Mouse (Mus musculus): ENCODE data around the gene Akr1b3. TPM values are rescaled to one million over a fixed set of nuclear protein-coding genes. Genes with fewer than 3 reads are reported as not detected.

Gene Akr1b3
- polyA plus RNA-seq, 1 experiment from 2014 or later = 188 TPM

DNA sequence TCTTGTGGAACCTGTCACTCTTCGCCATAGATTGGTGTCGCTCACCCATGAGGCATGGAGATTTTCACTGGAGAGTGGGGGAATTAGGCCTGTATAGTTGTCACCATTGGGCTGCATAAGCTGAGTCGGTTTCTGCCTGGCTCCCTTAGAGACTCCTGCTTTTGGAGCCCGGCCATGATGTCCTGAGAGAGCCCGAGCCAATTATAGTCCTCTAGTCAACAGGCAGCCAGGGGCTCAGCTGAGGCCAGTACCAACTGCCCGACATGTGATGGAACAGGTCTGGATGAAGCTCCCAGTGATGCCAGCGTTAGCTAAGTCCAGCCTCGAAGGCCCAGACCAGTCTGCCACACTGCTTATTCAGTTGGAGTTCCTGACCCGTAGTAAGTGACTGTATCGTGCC is 29.2 kb downstream of the Akr1b3 start:
- Histone ChIP-seq H3K27me3 (ENCODE audit: control insufficient read depth, insufficient read depth, low read length) (no peaks in the 10 kb centered on the region), H3K4me2 (replicated peaks; ENCODE audit: low read depth) (no peak overlapping the region), H3K36me3 (ENCODE audit: control insufficient read depth, insufficient read depth, low read length) (no peaks in the 10 kb centered on the region), H3K4me3 (ENCODE audit: low read depth, low read length) (no peak overlapping the region), H3K9me3 (ENCODE audit: control insufficient read depth, low read length) (no peaks in the 10 kb centered on the region), H3K4me1 (replicated peaks; ENCODE audit: control insufficient read depth, insufficient read depth) (no peaks in the 10 kb centered on the region), H3K27ac (replicated peaks) (no peak overlapping the region), H3K9ac (ENCODE audit: low read length) (no peak overlapping the region)
- ATAC-seq (ENCODE audit: low FRiP score, low TSS enrichment) (no peak), DNase-seq (ENCODE audit: low spot score) (no peak)
- TF ChIP-seq EP300 (optimal IDR thresholded peaks at IDR 0.05) (no peak), CTCF (IDR thresholded peaks at IDR 0.05; ENCODE audit: low read depth) (no peak)
- WGBS = 76% methylated on average over 10 of the region's 10 CpGs

DNA sequence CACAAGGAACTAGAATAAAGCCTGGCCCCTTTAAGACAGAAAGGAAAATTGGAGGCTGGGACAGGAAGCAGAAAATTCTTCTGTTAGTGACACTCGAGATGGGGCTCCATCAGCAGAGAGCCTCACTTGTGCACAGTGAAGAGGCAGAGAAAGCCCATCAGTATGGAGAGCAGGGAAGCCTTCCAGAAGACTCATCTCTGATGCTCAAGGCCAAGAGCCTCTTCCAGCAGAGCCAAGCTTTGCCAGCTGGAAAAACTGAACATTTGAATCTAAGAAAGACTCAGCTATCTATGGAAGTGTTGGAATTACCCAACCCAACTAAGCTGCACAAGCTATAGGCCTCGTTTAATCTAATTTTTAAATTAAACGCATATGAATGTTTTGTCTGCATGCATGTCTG is 30.4 kb downstream of the Akr1b3 start:
- Histone ChIP-seq H3K36me3 (ENCODE audit: control insufficient read depth, insufficient read depth, low read length) (no peaks in the 10 kb centered on the region), H3K9me3 (ENCODE audit: control insufficient read depth, low read length) (no peaks in the 10 kb centered on the region), H3K9ac (ENCODE audit: low read length) (no peak overlapping the region), H3K4me3 (ENCODE audit: low read depth, low read length) (no peak overlapping the region), H3K4me2 (replicated peaks; ENCODE audit: low read depth) (no peak overlapping the region), H3K27me3 (ENCODE audit: control insufficient read depth, insufficient read depth, low read length) (no peaks in the 10 kb centered on the region), H3K27ac (replicated peaks) (no peak overlapping the region), H3K4me1 (replicated peaks; ENCODE audit: control insufficient read depth, insufficient read depth) (no peaks in the 10 kb centered on the region)
- TF ChIP-seq CTCF (IDR thresholded peaks at IDR 0.05; ENCODE audit: low read depth) = no peak
- no peak for TF ChIP-seq EP300 (optimal IDR thresholded peaks at IDR 0.05)
- WGBS = 77% methylated on average over 3 of the region's 3 CpGs
- ATAC-seq (ENCODE audit: low FRiP score, low TSS enrichment) = no peak
- no peak for DNase-seq (ENCODE audit: low spot score)

DNA sequence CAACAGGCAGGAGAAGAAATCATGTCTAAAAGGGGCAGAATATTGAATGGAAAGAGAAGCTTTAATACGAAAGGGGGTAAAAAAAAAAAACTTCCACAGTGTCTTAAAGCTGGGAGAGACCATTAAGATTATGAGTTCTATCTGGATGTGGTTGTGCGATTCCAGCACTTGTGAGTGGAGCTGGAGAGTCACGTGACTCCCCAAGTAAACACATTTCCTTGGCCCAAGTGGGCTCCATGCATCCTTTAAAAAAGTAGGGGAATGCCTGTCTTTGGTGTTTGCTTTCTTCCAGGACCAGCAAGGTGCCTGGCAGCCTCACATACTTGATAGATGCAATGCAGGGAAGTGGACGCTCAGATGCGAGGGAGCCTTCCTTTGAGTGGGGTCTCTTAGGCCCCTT is 38.9 kb downstream of the Akr1b3 start:
- DNase-seq (ENCODE audit: low spot score) (no peak), ATAC-seq (ENCODE audit: low FRiP score, low TSS enrichment) (no peak)
- Histone ChIP-seq H3K9me3 (ENCODE audit: control insufficient read depth, low read length) (no peaks in the 10 kb centered on the region), H3K4me1 (replicated peaks; ENCODE audit: control insufficient read depth, insufficient read depth) (no peaks in the 10 kb centered on the region), H3K27me3 (ENCODE audit: control insufficient read depth, insufficient read depth, low read length) (no peaks in the 10 kb centered on the region), H3K36me3 (ENCODE audit: control insufficient read depth, insufficient read depth, low read length) (no peaks in the 10 kb centered on the region), H3K4me3 (ENCODE audit: low read depth, low read length) (no peak overlapping the region), H3K4me2 (replicated peaks; ENCODE audit: low read depth) (no peak overlapping the region), H3K9ac (ENCODE audit: low read length) (no peak overlapping the region), H3K27ac (replicated peaks) (no peak overlapping the region)
- TF ChIP-seq EP300 (optimal IDR thresholded peaks at IDR 0.05) (no peak), CTCF (IDR thresholded peaks at IDR 0.05; ENCODE audit: low read depth) (no peak)
- WGBS = 79% methylated on average over 5 of the region's 5 CpGs

DNA sequence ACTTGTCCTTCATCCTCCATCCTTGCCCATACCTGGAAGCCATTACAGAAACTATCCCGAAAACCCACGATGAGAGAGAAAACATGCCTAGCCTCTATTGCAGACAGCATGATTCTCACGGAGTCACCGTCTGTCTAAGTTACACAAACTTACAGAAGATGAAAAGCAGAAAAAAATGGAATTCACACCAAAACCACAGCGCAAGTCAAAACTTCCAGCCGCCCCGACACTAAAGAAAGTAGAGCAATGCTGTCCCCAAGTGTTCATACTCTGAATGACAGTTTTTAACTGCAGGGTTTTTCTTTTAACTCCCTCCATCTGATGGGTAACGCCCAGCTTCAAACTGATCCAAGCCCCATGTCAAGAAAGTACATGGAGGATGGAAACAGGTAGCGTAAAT is 39.6 kb downstream of the Akr1b3 start:
- Histone ChIP-seq H3K27ac (replicated peaks) (no peak overlapping the region), H3K27me3 (ENCODE audit: control insufficient read depth, insufficient read depth, low read length) (no peaks in the 10 kb centered on the region), H3K9ac (ENCODE audit: low read length) (no peak overlapping the region), H3K4me2 (replicated peaks; ENCODE audit: low read depth) (no peak overlapping the region), H3K4me1 (replicated peaks; ENCODE audit: control insufficient read depth, insufficient read depth) (no peaks in the 10 kb centered on the region), H3K4me3 (ENCODE audit: low read depth, low read length) (no peak overlapping the region), H3K36me3 (ENCODE audit: control insufficient read depth, insufficient read depth, low read length) (no peaks in the 10 kb centered on the region), H3K9me3 (ENCODE audit: control insufficient read depth, low read length) (no peaks in the 10 kb centered on the region)
- DNase-seq (ENCODE audit: low spot score) (peak; percentile 20), ATAC-seq (ENCODE audit: low FRiP score, low TSS enrichment) (no peak)
- TF ChIP-seq EP300 (optimal IDR thresholded peaks at IDR 0.05) = no peak
- TF ChIP-seq CTCF (IDR thresholded peaks at IDR 0.05; ENCODE audit: low read depth) = peak; percentile 86
- 20% methylated on average over 9 of the region's 9 CpGs for WGBS

DNA sequence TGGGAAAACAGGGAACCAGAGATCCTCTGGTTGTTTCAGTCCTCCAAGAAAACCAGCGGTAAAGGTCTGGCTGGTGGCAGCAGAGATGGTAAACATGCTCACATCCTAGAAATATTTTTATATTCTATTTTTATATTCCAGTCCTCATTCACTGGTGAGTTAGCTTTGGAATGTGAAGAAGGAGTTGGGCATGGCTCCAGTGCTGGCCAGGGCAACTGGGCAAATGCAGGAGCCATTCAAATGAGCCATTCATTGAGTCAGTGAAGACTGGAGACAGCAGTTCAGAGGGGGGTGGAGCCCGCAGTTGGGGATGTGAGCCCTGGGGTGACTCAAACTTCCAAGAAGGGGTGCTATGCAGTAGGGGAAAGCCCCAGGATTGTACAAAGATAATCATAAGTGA is 42.9 kb downstream of the Akr1b3 start:
- 71% methylated on average over 2 of the region's 2 CpGs for WGBS
- DNase-seq (ENCODE audit: low spot score) (no peak), ATAC-seq (ENCODE audit: low FRiP score, low TSS enrichment) (no peak)
- Histone ChIP-seq H3K36me3 (ENCODE audit: control insufficient read depth, insufficient read depth, low read length) (no peaks in the 10 kb centered on the region), H3K4me3 (ENCODE audit: low read depth, low read length) (no peak overlapping the region), H3K4me2 (replicated peaks; ENCODE audit: low read depth) (no peak overlapping the region), H3K27me3 (ENCODE audit: control insufficient read depth, insufficient read depth, low read length) (no peaks in the 10 kb centered on the region), H3K9ac (ENCODE audit: low read length) (no peak overlapping the region), H3K27ac (replicated peaks) (no peak overlapping the region), H3K4me1 (replicated peaks; ENCODE audit: control insufficient read depth, insufficient read depth) (no peaks in the 10 kb centered on the region), H3K9me3 (ENCODE audit: control insufficient read depth, low read length) (no peaks in the 10 kb centered on the region)
- no peak for TF ChIP-seq EP300 (optimal IDR thresholded peaks at IDR 0.05)
- TF ChIP-seq CTCF (IDR thresholded peaks at IDR 0.05; ENCODE audit: low read depth) = no peak

DNA sequence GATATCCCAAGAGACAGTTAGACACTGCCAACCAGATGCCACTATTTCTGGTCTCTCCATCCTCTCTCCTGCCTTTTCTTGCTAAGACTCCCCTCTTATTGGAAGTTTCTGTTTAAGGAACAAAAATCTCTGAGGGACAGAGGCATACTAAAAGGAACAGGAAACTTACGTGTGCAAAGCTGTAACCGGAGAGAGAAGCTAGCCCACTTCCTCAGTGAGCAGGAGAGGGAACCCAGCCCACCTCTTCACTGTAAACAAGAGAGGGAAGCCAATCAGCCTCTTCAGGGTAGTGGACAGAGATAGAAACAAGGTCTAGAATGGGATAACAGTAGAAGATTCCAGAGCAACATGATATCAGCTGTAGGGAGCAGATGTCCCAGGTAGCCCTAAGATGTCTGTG is 44.2 kb downstream of the Akr1b3 start:
- Histone ChIP-seq H3K9me3 (ENCODE audit: control insufficient read depth, low read length) (no peaks in the 10 kb centered on the region), H3K27me3 (ENCODE audit: control insufficient read depth, insufficient read depth, low read length) (no peaks in the 10 kb centered on the region), H3K4me1 (replicated peaks; ENCODE audit: control insufficient read depth, insufficient read depth) (no peaks in the 10 kb centered on the region), H3K4me2 (replicated peaks; ENCODE audit: low read depth) (no peak overlapping the region), H3K4me3 (ENCODE audit: low read depth, low read length) (no peak overlapping the region), H3K9ac (ENCODE audit: low read length) (no peak overlapping the region), H3K27ac (replicated peaks) (no peak overlapping the region), H3K36me3 (ENCODE audit: control insufficient read depth, insufficient read depth, low read length) (no peaks in the 10 kb centered on the region)
- 58% methylated on average over 2 of the region's 2 CpGs for WGBS
- ATAC-seq (ENCODE audit: low FRiP score, low TSS enrichment) (no peak), DNase-seq (ENCODE audit: low spot score) (no peak)
- TF ChIP-seq EP300 (optimal IDR thresholded peaks at IDR 0.05) (no peak), CTCF (IDR thresholded peaks at IDR 0.05; ENCODE audit: low read depth) (no peak)

Measured in stomach, postnatal 0 days (tissue).